Mouse (Mus musculus) liver, embryonic 14.5 days (tissue): ENCODE results near the gene Jarid2. TPM values are rescaled to one million over a fixed set of nuclear protein-coding genes. Genes with fewer than 3 reads are reported as not detected.
A peak's percentile ranks its signal among the peaks of the same experiment; 100 is the strongest.

ENCODE experiments used
- ATAC-seq: fragments of 200-750 bp; cut with Nextera tagmentation; 2 replicates; pipeline ENCODE4 v1.8.0; 2017; ENCODE audit warnings: moderate number of reproducible peaks, mild to moderate bottlenecking, moderate library complexity; ENCODE audit not compliant: insufficient read depth
- DNase-seq, 3 experiments: peaks; one replicate each; pipeline ENCODE4 v3.0.0-alpha.2; 2012 to 2013; ENCODE audit warnings: low read depth in 3 of 3, low spot score in 3 of 3
- H3K27ac ChIP-seq: fragments of 300-500 bp; sonication (generic); 2 replicates; pipeline ENCODE4 v1.5.1; 2014; ENCODE audit warnings: moderate library complexity, mild to moderate bottlenecking, control low read depth, inconsistent platforms
- H3K27me3 ChIP-seq: fragments of 300-500 bp; sonication (generic); 2 replicates; pipeline ENCODE4 v1.6.1; 2014; ENCODE audit warnings: mild to moderate bottlenecking, low read length, moderate library complexity; ENCODE audit not compliant: control insufficient read depth, insufficient read depth
- H3K36me3 ChIP-seq: fragments of 300-500 bp; sonication (generic); replicated peaks from 2 replicates; pipeline ENCODE4 v1.6.1; 2014; ENCODE audit warnings: low read depth; ENCODE audit not compliant: control insufficient read depth, insufficient read depth
- H3K4me1 ChIP-seq, 2 experiments: fragments of 200-500 bp in 1 of 2; fragments of 300-500 bp in 1 of 2; sonication (generic) in 1 of 2; replicated peaks; 2 replicates each; pipeline ENCODE4 v1.6.1; 2012 to 2014; ENCODE audit warnings: antibody characterized with exemption in 1 of 2, inconsistent platforms in 1 of 2, low read length in 1 of 2; ENCODE audit not compliant: control insufficient read depth in 2 of 2, insufficient read depth in 2 of 2
- H3K4me2 ChIP-seq: fragments of 300-500 bp; sonication (generic); 2 replicates; pipeline ENCODE4 v1.6.1; 2014; ENCODE audit warnings: low read depth, mild to moderate bottlenecking, control low read depth, moderate library complexity
- H3K4me3 ChIP-seq, 2 experiments: fragments of 200-500 bp in 1 of 2; fragments of 300-500 bp in 1 of 2; sonication (generic) in 1 of 2; 2 replicates each; pipeline ENCODE4 v1.5.1; 2012 to 2014; ENCODE audit warnings: low read depth in 2 of 2, low read length in 2 of 2, mild to moderate bottlenecking in 2 of 2, control low read depth in 1 of 2, inconsistent platforms in 1 of 2, moderate library complexity in 1 of 2; ENCODE audit not compliant: insufficient read depth in 1 of 2
- H3K9ac ChIP-seq: fragments of 300-500 bp; sonication (generic); replicated peaks from 2 replicates; pipeline ENCODE4 v1.6.1; 2014; ENCODE audit warnings: mild to moderate bottlenecking, control low read depth, moderate library complexity
- H3K9me3 ChIP-seq: fragments of 300-500 bp; sonication (generic); 2 replicates; pipeline ENCODE4 v1.6.1; 2016; ENCODE audit warnings: low read length, mixed read lengths; ENCODE audit not compliant: control insufficient read depth
- CTCF ChIP-seq: IDR thresholded peaks from 2 replicates; pipeline ENCODE4 v1.5.1; 2016; ENCODE audit warnings: antibody characterized with exemption, low read depth, control low read depth
- EP300 ChIP-seq: IDR thresholded peaks from 2 replicates; pipeline ENCODE4 v1.6.1; 2016; ENCODE audit warnings: antibody characterized with exemption, low read depth
- WGBS: fragments of 180-500 bp; shearing (Covaris S2); extraction: QIAGEN DNeasy Blood & Tissue Kit; methylation state at CpG from one replicate; pipeline ENCODE4 v1.1.7; 2014; ENCODE audit not compliant: insufficient replicate concordance; 5-methylcytosine and 5-hydroxymethylcytosine counted together
- polyA plus RNA-seq, 2 experiments: library from polyadenylated mRNA; depleted of rRNA in 1 of 2; stranded (reverse) in 1 of 2; unstranded in 1 of 2; fragments of >200 nt; fragmentation: Nextera tagmentation in 1 of 2; extraction: Ambion mirVana in 1 of 2; gene quantifications; 2 replicates each; pipeline versions ENCODE4 v1.2.1 to v1.2.3; 2012 to 2014

Gene Jarid2
- polyA plus RNA-seq, 2 experiments: 4.9 to 5.9 TPM

- peaks cover 10 to 18% of the 10 kb centered on the region in 2 experiments for H3K4me1 ChIP-seq
- DNase-seq (peak in 1 of 3 experiments; percentile 16), ATAC-seq (peak; percentile 38; the same call in 1 of the 2 replicates)
- H3K27me3 ChIP-seq: no peaks in the 10 kb centered on the region
- TF ChIP-seq EP300 (no peak), CTCF (peak; percentile 49)
- WGBS: 53% methylated on average over 4 of the region's 4 CpGs
- H3K9me3 ChIP-seq: no peaks in the 10 kb centered on the region
- H3K4me2 ChIP-seq: peak overlapping the region; percentile 38
- H3K4me3 ChIP-seq: no peak overlapping the region
- peak overlapping the region; percentile 25; the same call in 1 of the 2 replicates for H3K27ac ChIP-seq
- H3K9ac ChIP-seq: no peak overlapping the region
- H3K36me3 ChIP-seq: peaks cover 31% of the 10 kb centered on the region
These were observed 186.7 kb downstream of the Jarid2 start for GRCm38 (mm10) chr13:44915945-44916344.

- H3K27ac ChIP-seq: no peak overlapping the region
- peaks cover 40% of the 10 kb centered on the region for H3K36me3 ChIP-seq
- no peak for TF ChIP-seq CTCF
- no peak for TF ChIP-seq EP300
- no peak overlapping the region for H3K4me3 ChIP-seq
- H3K9me3 ChIP-seq: no peaks in the 10 kb centered on the region
- ATAC-seq (no peak), DNase-seq (no peak)
- peaks cover 10 to 18% of the 10 kb centered on the region in 2 experiments for H3K4me1 ChIP-seq
- no peak overlapping the region for H3K9ac ChIP-seq
- H3K4me2 ChIP-seq: no peak overlapping the region
- WGBS: 81% methylated on average over 4 of the region's 4 CpGs
- H3K27me3 ChIP-seq: no peaks in the 10 kb centered on the region
These were observed 187.9 kb downstream of the Jarid2 start for GRCm38 (mm10) chr13:44917202-44917601.

GRCm38 (mm10) chr13:44918269-44918668 lies 189.0 kb downstream of the Jarid2 start:
- ATAC-seq (no peak), DNase-seq (no peak)
- no peak overlapping the region for H3K9ac ChIP-seq
- no peaks in the 10 kb centered on the region for H3K9me3 ChIP-seq
- WGBS: 90% methylated on average over 2 of the region's 2 CpGs
- no peak overlapping the region for H3K4me3 ChIP-seq
- TF ChIP-seq CTCF (no peak), EP300 (no peak)
- no peak overlapping the region for H3K27ac ChIP-seq
- H3K4me2 ChIP-seq: no peak overlapping the region
- no peaks in the 10 kb centered on the region for H3K27me3 ChIP-seq
- H3K36me3 ChIP-seq: peaks cover 40% of the 10 kb centered on the region
- H3K4me1 ChIP-seq: peaks cover 10 to 18% of the 10 kb centered on the region in 2 experiments

- H3K36me3 ChIP-seq: peaks cover 32% of the 10 kb centered on the region
- H3K27ac ChIP-seq: no peak overlapping the region
- H3K9ac ChIP-seq: no peak overlapping the region
- no peak overlapping the region for H3K4me3 ChIP-seq
- 71% methylated on average over 10 of the region's 10 CpGs for WGBS
- ATAC-seq (no peak), DNase-seq (no peak)
- H3K4me2 ChIP-seq: no peak overlapping the region
- no peaks in the 10 kb centered on the region for H3K9me3 ChIP-seq
- no peaks in the 10 kb centered on the region for H3K4me1 ChIP-seq
- H3K27me3 ChIP-seq: no peaks in the 10 kb centered on the region
- no peak for TF ChIP-seq CTCF
- no peak for TF ChIP-seq EP300
These were observed 191.8 kb downstream of the Jarid2 start for GRCm38 (mm10) chr13:44921095-44921494.

GRCm38 (mm10) chr13:44921721-44922120 lies 192.4 kb downstream of the Jarid2 start:
- Histone ChIP-seq H3K4me1 (no peaks in the 10 kb centered on the region), H3K36me3 (peaks cover 32% of the 10 kb centered on the region), H3K9ac (no peak overlapping the region), H3K4me3 (no peak overlapping the region), H3K27ac (no peak overlapping the region), H3K4me2 (no peak overlapping the region), H3K9me3 (no peaks in the 10 kb centered on the region), H3K27me3 (no peaks in the 10 kb centered on the region)
- no peak for ATAC-seq
- no peak for DNase-seq
- TF ChIP-seq EP300: no peak
- no peak for TF ChIP-seq CTCF
- WGBS: 76% methylated on average over 5 of the region's 5 CpGs
